Mouse (Mus musculus): ENCODE measurements around the gene Pdcd2.
A peak's percentile ranks its signal among the peaks of the same experiment; 100 is the strongest.

Gene Pdcd2

DNA sequence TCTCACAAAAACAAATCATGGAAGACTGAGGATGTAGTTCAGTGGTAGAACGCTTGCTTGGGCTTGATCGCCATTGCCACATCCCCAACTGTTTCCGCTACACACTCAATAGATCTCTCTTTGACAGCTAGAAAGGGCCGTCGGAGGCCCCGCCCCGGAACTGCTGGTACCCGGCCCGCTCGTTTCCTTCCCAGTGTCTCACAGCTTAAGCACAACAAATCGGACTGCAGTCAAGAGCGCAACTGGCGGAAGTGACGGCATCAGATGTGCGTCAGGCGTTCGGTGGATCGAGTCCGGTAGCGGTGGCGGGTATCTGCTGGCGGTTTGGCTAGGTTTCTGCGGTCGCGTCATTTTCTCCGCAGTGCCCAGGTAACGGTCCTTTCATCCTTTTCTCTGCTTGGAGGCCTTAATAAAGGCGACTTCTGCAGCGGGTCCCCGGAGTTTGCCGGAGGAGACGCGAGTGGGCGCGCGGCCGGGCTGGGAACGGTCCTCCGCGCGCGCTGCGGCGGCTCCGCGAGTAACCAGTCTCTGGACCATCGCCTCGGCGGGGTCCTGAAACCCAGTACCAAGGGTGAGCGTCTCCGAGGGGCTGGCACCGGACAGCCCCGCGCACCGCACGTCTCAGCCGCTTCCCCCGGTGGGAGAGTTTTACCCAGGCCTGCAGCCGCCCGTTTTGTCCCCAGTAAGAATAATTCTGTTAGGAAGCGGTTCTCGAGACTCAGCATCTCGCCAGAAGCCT, 27.3 kb downstream of the Pdcd2 start, which contains the start of the genes Psmb1 and Tbp:
Psmb1 (minus strand) TSS at position 96 of the 739 bp plus-strand sequence.
Tbp (plus strand) TSS at position 233 of the 739 bp plus-strand sequence.
- DNase-seq (ENCODE audit: low spot score in 2 of 2) = peak; percentile 97 to 98

DNA sequence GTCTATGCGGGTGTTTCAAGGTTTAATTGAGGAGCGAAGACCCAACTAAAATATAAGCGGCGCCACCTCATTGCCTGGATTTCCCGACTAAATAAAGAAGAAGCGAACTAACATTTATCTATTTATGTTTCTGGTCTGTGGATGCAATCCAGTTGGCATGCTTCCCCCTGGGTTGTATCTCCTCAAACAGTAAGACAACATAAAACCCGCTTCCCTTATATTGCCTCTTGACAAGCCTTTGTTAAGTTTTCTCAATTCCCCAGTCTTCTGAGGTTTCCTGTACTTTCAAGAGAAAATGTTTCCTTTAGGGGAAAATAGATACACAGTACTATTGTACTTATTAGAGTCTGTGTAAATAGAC, 28.4 kb downstream of the Pdcd2 start:
- DNase-seq (ENCODE audit: low spot score in 2 of 2) = peak in 1 of 2 experiments; percentile 8

DNA sequence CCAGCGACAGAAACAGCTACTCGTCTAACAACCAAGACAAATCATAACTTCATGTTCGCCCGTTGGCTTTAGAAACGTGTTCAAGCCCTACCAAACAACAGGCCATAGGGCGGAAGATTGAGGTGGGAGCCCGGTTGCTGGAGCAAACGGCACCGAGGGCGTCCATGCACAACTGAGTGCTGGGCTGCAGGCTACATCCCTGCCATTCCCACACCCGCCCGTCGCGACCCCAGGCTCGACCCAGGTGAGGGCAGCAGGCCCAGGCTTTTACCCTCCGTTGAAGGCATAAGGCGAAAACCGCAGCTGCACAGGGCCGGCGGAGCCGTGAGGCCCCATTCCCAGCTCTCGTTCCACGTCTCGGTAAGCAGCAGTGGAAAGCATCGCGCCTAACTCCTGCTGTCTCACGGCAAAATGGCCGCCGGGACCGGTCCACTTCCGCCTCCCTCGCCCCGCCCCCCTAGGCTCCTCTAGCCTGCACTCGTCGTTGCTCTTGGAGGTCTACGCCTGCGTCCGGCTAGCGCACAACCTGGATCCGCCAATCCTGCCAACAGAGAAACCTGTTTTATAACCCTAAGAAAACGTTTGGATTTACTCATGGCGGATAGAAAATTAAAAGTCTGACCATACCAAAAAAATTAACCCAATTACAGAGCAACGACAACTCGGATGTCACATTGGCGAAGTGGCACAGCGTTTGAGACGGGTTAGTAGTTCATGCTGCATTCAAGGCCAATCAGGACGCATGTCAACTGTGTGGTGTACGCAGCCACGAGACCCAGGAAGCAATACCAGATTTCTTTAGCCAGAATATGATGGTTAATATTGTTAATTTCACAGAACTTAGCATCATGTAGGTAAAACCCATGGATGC, 29.0 kb downstream of the Pdcd2 start:
- DNase-seq (ENCODE audit: low spot score in 2 of 2) = peak; percentile 92 to 93

DNA sequence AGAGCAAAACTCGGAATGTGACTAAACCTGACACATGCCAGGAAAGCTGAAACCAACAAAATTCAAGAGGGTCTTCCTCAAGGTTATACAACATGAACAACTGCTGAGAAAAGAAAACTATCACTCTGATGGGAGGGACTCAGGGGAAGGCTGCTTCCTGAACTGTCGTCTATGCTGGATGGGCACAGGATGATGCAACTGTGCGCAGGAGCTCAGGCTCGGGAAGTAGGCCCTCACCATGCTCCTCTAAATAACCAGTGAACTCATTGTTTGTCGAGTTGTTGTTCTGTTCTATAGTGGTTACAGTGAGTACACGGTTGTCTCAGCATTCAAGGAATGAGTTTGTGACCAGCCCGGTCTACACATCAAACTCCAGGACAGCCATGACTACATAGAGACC, 36.6 kb downstream of the Pdcd2 start:
- DNase-seq (ENCODE audit: low spot score in 2 of 2) = no peak

DNA sequence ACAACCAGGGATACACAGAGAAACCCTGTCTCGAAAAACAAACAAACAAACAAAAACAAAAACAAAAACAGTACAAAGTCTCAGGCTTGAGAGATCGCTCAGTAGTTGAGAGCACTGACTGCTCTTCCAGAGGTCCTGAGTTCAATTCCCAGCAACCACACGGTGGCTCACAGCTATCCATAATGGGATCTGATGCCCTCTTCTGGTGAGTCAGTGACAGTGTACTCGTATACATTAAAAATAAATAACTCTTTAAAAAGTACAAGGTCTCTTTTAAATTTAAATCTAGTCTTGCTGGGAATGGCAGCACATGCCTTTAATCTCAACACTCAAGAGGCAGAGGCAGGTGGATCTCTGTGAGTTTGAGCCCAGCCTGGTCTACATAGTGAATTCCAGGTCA, 54.4 kb downstream of the Pdcd2 start:
- DNase-seq (ENCODE audit: low spot score in 2 of 2) = no peak

Measured in heart, adult 9 months (tissue).